Mouse (Mus musculus) ES-E14 (cell line): ENCODE measurements at regions not wholly inside any gene's neighbourhood (a gene's known extent, or its start where the extent isn't known, plus 50 kb on each side); places are given as distances from the start of the nearest gene placed in this dataset.

Source experiments
- CHD2 ChIP-seq: IDR thresholded peaks from 2 replicates; pipeline ENCODE4 v1.6.1; 2014; ENCODE audit warnings: mild to moderate bottlenecking, low read depth, low read length, inconsistent platforms
- HCFC1 ChIP-seq: IDR thresholded peaks from 2 replicates; pipeline ENCODE4 v1.6.1; 2012; ENCODE audit warnings: low read length, inconsistent platforms, borderline replicate concordance; ENCODE audit not compliant: insufficient read depth

- no peak for TF ChIP-seq CHD2
- no peak for TF ChIP-seq HCFC1
These were observed 979.5 kb upstream of the Adam24 start for GRCm38 (mm10) chr8:39695331-39695730.
